Mouse (Mus musculus): ENCODE measurements around the gene Rbm44.

GRCm38 (mm10) chr1:91103366-91103983 lies 41.4 kb upstream of the Rbm44 start:
- TF ChIP-seq CTCF (IDR thresholded peaks at IDR 0.05; ENCODE audit: borderline replicate concordance, insufficient read depth, low read depth, low read length): no peak
- TF ChIP-seq POLR2A (IDR thresholded peaks at IDR 0.05; ENCODE audit: borderline replicate concordance, insufficient read depth, low read length): no peak

All from cerebellum, adult 2 months (tissue).